Mouse (Mus musculus): ENCODE results near the gene Exoc2. TPM values are rescaled to one million over a fixed set of nuclear protein-coding genes. Genes with fewer than 3 reads are reported as not detected.
A peak's percentile ranks its signal among the peaks of the same experiment; 100 is the strongest.

The Exoc2 gene
- total RNA-seq, 1 experiment from 2014 or later = 55.4 TPM

- ATAC-seq (replicated peaks; ENCODE audit: insufficient number of reproducible peaks, low FRiP score, low TSS enrichment, poor library complexity, severe bottlenecking) = no peak
Measured at GRCm38 (mm10) chr13:30841843-30842242, 132.1 kb downstream of the Exoc2 start.

GRCm38 (mm10) chr13:30841306-30841705, 132.6 kb downstream of the Exoc2 start:
- no peak for ATAC-seq (replicated peaks; ENCODE audit: insufficient number of reproducible peaks, low FRiP score, low TSS enrichment, poor library complexity, severe bottlenecking)

- no peak for ATAC-seq (replicated peaks; ENCODE audit: insufficient number of reproducible peaks, low FRiP score, low TSS enrichment, poor library complexity, severe bottlenecking)
Measured at GRCm38 (mm10) chr13:30840700-30841099, 133.2 kb downstream of the Exoc2 start.

DNA sequence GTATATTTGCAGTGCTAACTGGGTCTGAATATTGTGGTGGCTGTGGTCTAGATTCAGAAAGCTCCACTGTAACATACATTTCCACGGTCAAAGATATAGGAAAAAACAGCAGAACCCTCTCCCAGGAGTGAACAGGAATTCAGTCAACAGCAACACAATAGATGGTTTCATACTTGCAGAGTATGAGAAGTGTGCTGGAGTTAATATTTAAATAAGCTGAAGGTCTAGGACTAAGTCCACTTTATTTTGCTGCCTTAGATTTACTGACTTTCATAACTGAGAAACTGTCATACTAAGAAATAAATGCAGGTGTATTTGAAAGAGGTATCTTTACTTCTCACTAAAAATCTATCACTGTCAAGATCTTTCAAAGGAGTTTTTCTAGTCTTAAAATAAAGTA, 137.6 kb downstream of the Exoc2 start:
- no peak for ATAC-seq (replicated peaks; ENCODE audit: insufficient number of reproducible peaks, low FRiP score, low TSS enrichment, poor library complexity, severe bottlenecking)

- ATAC-seq (replicated peaks; ENCODE audit: insufficient number of reproducible peaks, low FRiP score, low TSS enrichment, poor library complexity, severe bottlenecking) = no peak
Measured at GRCm38 (mm10) chr13:30834859-30835258, 139.0 kb downstream of the Exoc2 start.

GRCm38 (mm10) chr13:30834349-30834748, 139.5 kb downstream of the Exoc2 start:
- no peak for ATAC-seq (replicated peaks; ENCODE audit: insufficient number of reproducible peaks, low FRiP score, low TSS enrichment, poor library complexity, severe bottlenecking)

DNA sequence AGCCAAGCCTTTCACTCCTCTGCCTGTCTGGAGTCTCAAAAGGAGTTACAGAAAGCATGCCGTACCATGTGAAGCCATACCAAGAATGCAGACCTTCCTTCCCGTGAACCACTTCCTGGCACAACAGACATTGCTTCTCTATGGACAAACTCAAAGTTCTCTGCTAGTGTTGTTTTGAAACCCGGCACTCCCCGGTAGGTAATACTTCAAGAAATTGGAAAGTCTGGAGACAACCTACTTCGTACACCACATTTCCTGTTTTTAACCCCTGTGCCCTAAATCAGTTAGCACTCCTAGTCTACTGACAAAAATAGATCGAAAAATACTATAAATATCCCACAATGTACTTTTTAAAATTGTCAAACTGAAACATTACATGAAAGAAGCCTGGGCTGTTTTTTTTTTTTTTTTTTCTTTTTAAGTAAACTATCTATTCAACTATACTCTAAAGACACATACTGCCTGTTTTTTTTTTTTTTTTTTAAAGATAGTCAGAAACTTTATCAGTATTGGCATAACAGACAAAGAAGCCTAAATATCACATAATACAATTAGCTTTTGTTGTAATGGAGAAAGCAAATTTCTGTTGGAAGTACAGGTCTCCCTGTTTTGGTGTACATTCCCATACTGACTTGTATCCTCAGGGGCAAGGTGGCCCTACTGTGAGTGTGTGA, 140.3 kb downstream of the Exoc2 start:
- no peak for ATAC-seq (replicated peaks; ENCODE audit: insufficient number of reproducible peaks, low FRiP score, low TSS enrichment, poor library complexity, severe bottlenecking)

DNA sequence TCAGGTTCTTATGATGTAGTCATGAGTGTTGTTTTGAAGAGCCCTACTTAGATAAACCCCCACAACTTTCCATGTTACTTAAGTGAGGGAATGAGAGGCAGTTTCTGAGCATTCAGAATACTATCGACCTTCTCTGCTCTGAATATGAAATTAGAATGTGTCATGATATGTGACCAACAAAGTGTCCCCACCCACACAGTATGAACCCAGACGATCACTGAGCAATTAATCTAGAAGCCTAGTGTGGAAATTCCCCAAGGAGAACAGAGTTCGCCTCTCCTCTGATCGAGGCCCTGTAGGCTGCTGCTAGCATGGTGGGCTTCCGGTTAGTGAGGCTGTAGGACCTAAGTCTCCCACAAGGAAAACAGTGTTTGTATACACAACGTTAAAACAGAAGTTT, 142.5 kb downstream of the Exoc2 start:
- ATAC-seq (replicated peaks; ENCODE audit: insufficient number of reproducible peaks, low FRiP score, low TSS enrichment, poor library complexity, severe bottlenecking) = no peak

GRCm38 (mm10) chr13:30826511-30826910, 147.4 kb downstream of the Exoc2 start:
- ATAC-seq (replicated peaks; ENCODE audit: insufficient number of reproducible peaks, low FRiP score, low TSS enrichment, poor library complexity, severe bottlenecking) = no peak

- no peak for ATAC-seq (replicated peaks; ENCODE audit: insufficient number of reproducible peaks, low FRiP score, low TSS enrichment, poor library complexity, severe bottlenecking)
Measured at GRCm38 (mm10) chr13:30824903-30825302, 149.0 kb downstream of the Exoc2 start.

DNA sequence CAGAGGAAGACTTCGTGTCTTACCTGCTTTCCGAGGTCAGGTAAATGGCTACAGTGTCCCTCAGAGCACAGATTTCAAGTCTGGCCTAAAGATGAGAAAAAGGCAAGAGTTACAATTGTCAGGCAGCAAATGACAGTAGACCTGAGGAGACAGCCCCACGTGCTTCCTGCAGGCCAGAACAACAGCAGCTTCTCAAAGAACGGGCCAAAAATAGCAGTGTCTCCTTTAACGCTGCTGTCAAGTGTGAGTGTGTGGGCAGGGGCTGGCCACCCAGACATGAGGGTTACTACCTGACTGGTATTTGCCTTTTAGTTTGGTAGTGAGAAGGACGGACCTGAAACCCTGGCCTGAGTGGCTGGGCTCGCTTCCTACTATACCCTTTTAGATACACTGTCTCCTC, 153.3 kb downstream of the Exoc2 start:
- ATAC-seq (replicated peaks; ENCODE audit: insufficient number of reproducible peaks, low FRiP score, low TSS enrichment, poor library complexity, severe bottlenecking) = peak; percentile 27; the same call in 1 of the 2 replicates

- peak; percentile 57; the same call in 1 of the 2 replicates for ATAC-seq (replicated peaks; ENCODE audit: insufficient number of reproducible peaks, low FRiP score, low TSS enrichment, poor library complexity, severe bottlenecking)
Measured at GRCm38 (mm10) chr13:30819891-30820290, 154.0 kb downstream of the Exoc2 start.

- no peak for ATAC-seq (replicated peaks; ENCODE audit: insufficient number of reproducible peaks, low FRiP score, low TSS enrichment, poor library complexity, severe bottlenecking)
Measured at GRCm38 (mm10) chr13:30817436-30817835, 156.5 kb downstream of the Exoc2 start.

DNA sequence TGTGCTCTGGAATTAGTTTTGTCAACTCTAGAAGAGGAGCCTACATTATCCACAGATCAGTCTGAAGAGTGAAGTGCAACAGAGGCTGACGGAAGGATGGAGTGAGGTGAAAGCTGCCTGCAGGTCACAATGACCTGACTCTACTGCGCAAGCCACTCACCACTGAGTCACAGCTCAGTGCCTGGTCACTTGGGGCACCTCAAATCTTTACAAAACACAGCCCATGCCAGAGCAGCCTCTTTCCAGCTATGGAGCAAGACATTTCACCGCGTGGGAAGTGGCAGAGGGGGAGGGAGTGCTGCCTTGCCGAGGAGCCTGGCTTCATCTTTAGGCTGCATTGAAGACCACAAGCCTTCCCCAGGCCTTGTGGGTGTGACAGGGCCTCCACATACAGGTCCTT, 159.6 kb downstream of the Exoc2 start:
- 0 out of 2 replicates have a peak, but pooled peaks have one; percentile 9 for ATAC-seq (replicated peaks; ENCODE audit: insufficient number of reproducible peaks, low FRiP score, low TSS enrichment, poor library complexity, severe bottlenecking)

GRCm38 (mm10) chr13:30813464-30813863, 160.4 kb downstream of the Exoc2 start:
- ATAC-seq (replicated peaks; ENCODE audit: insufficient number of reproducible peaks, low FRiP score, low TSS enrichment, poor library complexity, severe bottlenecking) = no peak

DNA sequence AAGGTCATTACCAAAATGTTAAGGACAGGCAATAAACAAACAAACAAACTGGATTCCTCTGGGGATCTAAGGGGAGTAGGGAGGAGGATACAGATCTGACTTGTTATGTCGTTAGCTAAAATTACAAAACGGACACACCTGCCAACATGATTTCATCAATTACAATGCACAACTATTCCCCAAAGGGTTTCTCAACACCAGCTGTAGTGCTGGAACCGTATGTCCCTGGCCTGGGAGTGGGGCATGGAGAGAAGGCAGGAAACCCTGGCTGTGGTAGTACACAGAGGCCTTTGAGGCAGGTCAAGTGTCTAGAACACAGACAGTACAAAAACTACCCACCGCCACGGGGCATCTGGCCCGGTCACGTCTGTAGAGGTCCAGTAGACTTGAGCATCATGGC, 164.7 kb downstream of the Exoc2 start:
- ATAC-seq (replicated peaks; ENCODE audit: insufficient number of reproducible peaks, low FRiP score, low TSS enrichment, poor library complexity, severe bottlenecking) = no peak

DNA sequence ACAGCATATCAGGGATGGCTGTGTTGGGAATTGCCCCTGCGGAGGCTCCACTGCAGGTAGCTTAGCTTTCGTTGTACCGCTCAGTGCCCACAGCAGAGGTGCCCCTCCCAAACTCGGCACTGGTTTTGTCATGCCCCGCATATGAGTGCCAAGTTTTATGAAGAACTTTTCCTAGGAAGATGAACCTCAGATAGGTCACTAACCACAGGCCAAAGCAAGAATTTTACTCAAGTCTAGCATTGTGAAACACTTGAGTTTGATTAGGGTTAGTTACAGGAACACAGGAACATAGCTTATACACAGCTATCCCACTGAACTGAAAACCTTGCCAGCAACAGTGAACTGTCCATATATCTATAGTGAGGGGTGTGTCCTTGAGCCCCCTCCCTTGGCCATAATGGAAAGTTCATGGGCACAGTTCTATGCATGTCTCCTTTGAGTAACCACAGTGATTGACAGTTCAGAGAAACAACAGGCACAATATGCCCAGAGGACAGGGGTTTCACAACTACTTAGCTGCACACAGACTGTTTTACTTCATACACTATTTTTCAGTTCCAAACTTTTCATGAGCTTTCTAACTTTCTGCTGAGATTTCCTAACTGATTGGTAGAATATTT, 171.4 kb downstream of the Exoc2 start:
- ATAC-seq (replicated peaks; ENCODE audit: insufficient number of reproducible peaks, low FRiP score, low TSS enrichment, poor library complexity, severe bottlenecking) = no peak

DNA sequence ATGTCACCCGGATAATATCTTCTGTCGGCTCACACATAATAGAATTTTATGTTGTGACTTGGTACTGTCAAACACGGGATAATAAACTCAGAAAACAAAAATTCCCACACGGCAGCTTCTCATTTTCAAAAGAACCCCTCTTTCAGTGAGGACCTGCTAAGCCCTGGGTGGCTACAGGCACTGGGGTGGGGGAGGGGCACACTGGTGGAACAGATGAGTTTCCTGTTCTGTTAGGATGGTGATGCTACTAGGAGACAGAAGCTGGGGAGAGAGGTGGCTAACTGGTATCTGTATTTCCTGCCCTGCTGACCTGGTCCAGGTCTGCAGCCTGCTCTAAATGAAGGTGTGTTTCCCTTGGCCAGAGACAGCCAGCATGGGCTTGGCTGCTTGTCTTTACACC, 172.0 kb downstream of the Exoc2 start:
- ATAC-seq (replicated peaks; ENCODE audit: insufficient number of reproducible peaks, low FRiP score, low TSS enrichment, poor library complexity, severe bottlenecking) = no peak

- ATAC-seq (replicated peaks; ENCODE audit: insufficient number of reproducible peaks, low FRiP score, low TSS enrichment, poor library complexity, severe bottlenecking) = no peak
Measured at GRCm38 (mm10) chr13:30795960-30796359, 177.9 kb downstream of the Exoc2 start.

DNA sequence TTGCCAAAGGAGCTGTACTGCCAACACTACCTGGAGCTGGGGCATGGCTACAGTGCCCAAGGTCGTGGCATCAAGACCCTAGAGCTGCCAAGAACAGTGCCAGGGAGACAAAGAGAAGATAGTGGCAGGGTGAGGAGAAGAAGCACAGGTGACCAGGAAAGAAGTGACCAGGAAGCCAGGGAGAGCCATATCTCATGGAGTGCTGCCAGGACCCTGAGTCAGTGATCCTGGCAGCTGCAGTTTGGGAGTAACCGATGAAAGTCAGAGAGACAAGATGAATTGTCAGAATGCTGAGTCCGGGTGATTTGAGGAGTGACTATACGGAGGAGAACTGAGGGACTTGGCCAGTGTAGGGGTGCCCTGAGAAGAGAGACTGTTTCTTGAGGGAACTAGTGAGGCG, 180.3 kb downstream of the Exoc2 start:
- no peak for ATAC-seq (replicated peaks; ENCODE audit: insufficient number of reproducible peaks, low FRiP score, low TSS enrichment, poor library complexity, severe bottlenecking)

Measured in monocyte, adult 5-6 weeks (primary cell).